Mouse (Mus musculus) hindbrain, embryonic 15.5 days (tissue): ENCODE measurements around the gene Trim65. TPM values are rescaled to one million over a fixed set of nuclear protein-coding genes. Genes with fewer than 3 reads are reported as not detected.
A peak's percentile ranks its signal among the peaks of the same experiment; 100 is the strongest.
"Not testable (repeated sequence)": the region's sequence is repeated elsewhere in the genome, so short reads cannot be mapped to it uniquely, and the experiment has no call there.

ENCODE experiments used
- ATAC-seq: fragments of 200-750 bp; cut with Nextera tagmentation; 2 replicates; pipeline ENCODE4 v1.8.0; 2017; ENCODE audit warnings: low read depth, moderate number of reproducible peaks, moderate TSS enrichment; ENCODE audit not compliant: low FRiP score
- H3K27ac ChIP-seq: fragments of 300-500 bp; sonication (generic); replicated peaks from 2 replicates; pipeline ENCODE4 v1.5.1; 2015; ENCODE audit warnings: mild to moderate bottlenecking, inconsistent platforms
- H3K27me3 ChIP-seq: fragments of 300-500 bp; sonication (generic); 2 replicates; pipeline ENCODE4 v1.6.1; 2015; ENCODE audit warnings: control low read depth, inconsistent platforms
- H3K36me3 ChIP-seq: fragments of 300-500 bp; sonication (generic); 2 replicates; pipeline ENCODE4 v1.6.1; 2015; ENCODE audit warnings: control low read depth, inconsistent platforms
- H3K4me1 ChIP-seq: fragments of 300-500 bp; sonication (generic); replicated peaks from 2 replicates; pipeline ENCODE4 v1.6.1; 2015; ENCODE audit warnings: control low read depth, inconsistent platforms
- H3K4me2 ChIP-seq: fragments of 300-500 bp; sonication (generic); 2 replicates; pipeline ENCODE4 v1.6.1; 2015; ENCODE audit warnings: moderate library complexity, mild to moderate bottlenecking, inconsistent platforms
- H3K4me3 ChIP-seq: fragments of 300-500 bp; sonication (generic); 2 replicates; pipeline ENCODE4 v1.5.1; 2015; ENCODE audit warnings: mild to moderate bottlenecking, inconsistent platforms
- H3K9ac ChIP-seq: fragments of 300-500 bp; sonication (generic); 2 replicates; pipeline ENCODE4 v1.6.1; 2015; ENCODE audit warnings: inconsistent platforms
- H3K9me3 ChIP-seq: fragments of 300-500 bp; sonication (generic); 2 replicates; pipeline ENCODE4 v1.6.1; 2016; ENCODE audit warnings: control low read depth, inconsistent platforms
- WGBS: fragments of 180-500 bp; shearing (Covaris S2); methylation state at CpG from one replicate; pipeline ENCODE4 v1.1.7; 2015; 5-methylcytosine and 5-hydroxymethylcytosine counted together
- polyA plus RNA-seq: library from polyadenylated mRNA; unstranded; fragments of >200 nt; fragmentation: Nextera tagmentation; extraction: Ambion mirVana; gene quantifications from 2 replicates; pipeline ENCODE4 v1.2.1, GENCODE M21; 2015

The Trim65 gene
- polyA plus RNA-seq, 1 experiment from 2014 or later: 4.0 TPM

- Histone ChIP-seq H3K9me3 (no peaks in the 10 kb centered on the region), H3K27ac (no peak overlapping the region), H3K36me3 (peaks cover 16% of the 10 kb centered on the region; the same call in 1 of the 2 replicates), H3K4me1 (peaks cover 44% of the 10 kb centered on the region), H3K4me3 (no peak overlapping the region), H3K9ac (no peak overlapping the region), H3K4me2 (no peak overlapping the region), H3K27me3 (no peaks in the 10 kb centered on the region)
- 74% methylated on average over 5 of the region's 5 CpGs for WGBS
- no peak for ATAC-seq
Observed at GRCm38 (mm10) chr11:116133497-116133896, 2.6 kb upstream of the Trim65 start.

GRCm38 (mm10) chr11:116132366-116133333, 1.7 kb upstream of the Trim65 start:
- H3K27ac ChIP-seq: no peak overlapping the region
- H3K4me1 ChIP-seq: peaks cover 43% of the 10 kb centered on the region
- H3K27me3 ChIP-seq: no peaks in the 10 kb centered on the region
- H3K4me3 ChIP-seq: no peak overlapping the region
- H3K9me3 ChIP-seq: no peaks in the 10 kb centered on the region
- no peak for ATAC-seq
- H3K9ac ChIP-seq: no peak overlapping the region
- WGBS: 85% methylated on average over 16 of the region's 16 CpGs
- peaks cover 16% of the 10 kb centered on the region; the same call in 1 of the 2 replicates for H3K36me3 ChIP-seq
- no peak overlapping the region for H3K4me2 ChIP-seq

GRCm38 (mm10) chr11:116131349-116132170, 632 bp upstream of the Trim65 start:
- H3K27ac ChIP-seq: peak overlapping the region; percentile 94
- peak overlapping the region; percentile 87 for H3K4me2 ChIP-seq
- 83% methylated on average over 15 of the region's 15 CpGs for WGBS
- no peaks in the 10 kb centered on the region for H3K9me3 ChIP-seq
- no peak for ATAC-seq
- peaks cover 16% of the 10 kb centered on the region; the same call in 1 of the 2 replicates for H3K36me3 ChIP-seq
- peaks cover 42% of the 10 kb centered on the region for H3K4me1 ChIP-seq
- H3K9ac ChIP-seq: peak overlapping the region; percentile 85; the same call in 1 of the 2 replicates
- H3K27me3 ChIP-seq: no peaks in the 10 kb centered on the region
- peak overlapping the region; percentile 62 for H3K4me3 ChIP-seq

- Histone ChIP-seq H3K9ac (peak overlapping the region; percentile 85), H3K9me3 (no peaks in the 10 kb centered on the region), H3K4me3 (peak overlapping the region; percentile 62), H3K36me3 (peaks cover 24% of the 10 kb centered on the region), H3K4me2 (peak overlapping the region; percentile 87), H3K27ac (peak overlapping the region; percentile 94), H3K27me3 (no peaks in the 10 kb centered on the region), H3K4me1 (peaks cover 42% of the 10 kb centered on the region)
- peak; percentile 28 for ATAC-seq
- 27% methylated on average over 8 of the region's 8 CpGs for WGBS
Observed at GRCm38 (mm10) chr11:116129993-116130487, 888 bp downstream of the Trim65 start.

- Histone ChIP-seq H3K36me3 (peaks cover 18% of the 10 kb centered on the region), H3K4me3 (no peak overlapping the region), H3K4me1 (peaks cover 42% of the 10 kb centered on the region), H3K27ac (no peak overlapping the region), H3K4me2 (peak overlapping the region; percentile 87), H3K9me3 (no peaks in the 10 kb centered on the region), H3K27me3 (no peaks in the 10 kb centered on the region), H3K9ac (peak overlapping the region; percentile 6; the same call in 1 of the 2 replicates)
- 77% methylated on average over 9 of the region's 9 CpGs for WGBS
- no peak for ATAC-seq
Observed at GRCm38 (mm10) chr11:116129091-116129790, 1.7 kb downstream of the Trim65 start.

- no peaks in the 10 kb centered on the region for H3K9me3 ChIP-seq
- ATAC-seq: no peak
- H3K27me3 ChIP-seq: no peaks in the 10 kb centered on the region
- peaks cover 42% of the 10 kb centered on the region for H3K4me1 ChIP-seq
- WGBS: 68% methylated on average over 9 of the region's 9 CpGs
- H3K36me3 ChIP-seq: peaks cover 16% of the 10 kb centered on the region
- no peak overlapping the region for H3K4me3 ChIP-seq
- H3K4me2 ChIP-seq: no peak overlapping the region
- no peak overlapping the region for H3K9ac ChIP-seq
- no peak overlapping the region for H3K27ac ChIP-seq
Observed at GRCm38 (mm10) chr11:116127986-116128385, 2.9 kb downstream of the Trim65 start.

- H3K4me2 ChIP-seq: peak within 1 kb of the TSS; percentile 15; the same call in 1 of the 2 replicates
Observed at GRCm38 (mm10) chr11:116127156-116127980, 3.6 kb downstream of the Trim65 start, which contains the start of gene Trim47. Gene Trim47, minus strand, starts transcription at chr11:116127210.

GRCm38 (mm10) chr11:116126261-116126660, 4.7 kb downstream of the Trim65 start:
- no peak overlapping the region for H3K27ac ChIP-seq
- no peaks in the 10 kb centered on the region for H3K9me3 ChIP-seq
- H3K4me2 ChIP-seq: no peak overlapping the region
- H3K4me1 ChIP-seq: peaks cover 35% of the 10 kb centered on the region
- H3K9ac ChIP-seq: no peak overlapping the region
- WGBS: 97% methylated on average over 15 of the region's 15 CpGs
- ATAC-seq: no peak
- peaks cover 10% of the 10 kb centered on the region for H3K36me3 ChIP-seq
- no peak overlapping the region for H3K4me3 ChIP-seq
- H3K27me3 ChIP-seq: no peaks in the 10 kb centered on the region

More at GRCm38 (mm10) chr11:116127156-116127980, 3.6 kb downstream of the Trim65 start, which contains the start of gene Trim47:
- H3K4me1 ChIP-seq: peaks cover 42% of the 10 kb centered on the region
- H3K27me3 ChIP-seq: no peaks in the 10 kb centered on the region
- 29% methylated on average over 23 of the region's 23 CpGs for WGBS
- no peak for ATAC-seq
- H3K36me3 ChIP-seq: peaks cover 14% of the 10 kb centered on the region
- H3K27ac ChIP-seq: peak within 1 kb of the TSS; percentile 53; the same call in 1 of the 2 replicates
- no peaks in the 10 kb centered on the region for H3K9me3 ChIP-seq
- no peak within 1 kb of the TSS for H3K9ac ChIP-seq
- H3K4me3 ChIP-seq: no peak within 1 kb of the TSS

- 93% methylated on average over 8 of the region's 8 CpGs for WGBS
- not testable (repeated sequence) for H3K9me3 ChIP-seq, H3K27me3 ChIP-seq, H3K9ac ChIP-seq, ATAC-seq, H3K4me3 ChIP-seq, H3K4me2 ChIP-seq, H3K4me1 ChIP-seq, H3K27ac ChIP-seq
- H3K36me3 ChIP-seq: peaks cover 10% of the 10 kb centered on the region
Observed at GRCm38 (mm10) chr11:116121731-116122245, 9.1 kb downstream of the Trim65 start.

GRCm38 (mm10) chr11:116117819-116118218, 13.1 kb downstream of the Trim65 start:
- Histone ChIP-seq H3K9ac (no peak overlapping the region), H3K27ac (no peak overlapping the region), H3K27me3 (no peaks in the 10 kb centered on the region), H3K4me1 (no peaks in the 10 kb centered on the region), H3K4me2 (no peak overlapping the region), H3K9me3 (no peaks in the 10 kb centered on the region), H3K36me3 (no peaks in the 10 kb centered on the region), H3K4me3 (no peak overlapping the region)
- no peak for ATAC-seq
